Mouse (Mus musculus): ENCODE measurements at regions not wholly inside any gene's neighbourhood (a gene's known extent, or its start where the extent isn't known, plus 50 kb on each side); places are given as distances from the start of the nearest gene placed in this dataset.

DNA sequence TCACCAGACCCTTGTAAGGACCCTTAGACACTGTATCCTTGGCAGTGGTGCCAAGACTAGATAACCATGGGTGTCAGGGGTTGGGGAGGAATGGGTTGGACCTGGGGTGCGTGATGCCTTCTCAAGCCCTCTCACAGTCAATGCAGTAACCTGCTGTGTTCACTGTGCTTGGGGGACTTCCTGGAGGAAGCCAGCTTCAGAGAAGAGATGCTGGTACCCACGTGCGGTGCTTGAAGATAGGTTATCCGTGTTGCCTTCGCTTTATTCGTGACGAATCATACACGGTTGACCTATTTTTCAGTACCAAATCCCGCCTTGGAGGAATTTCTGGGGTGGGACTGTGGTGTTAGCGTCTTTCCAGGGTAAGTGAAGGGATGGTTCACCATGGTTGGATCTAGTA, 138.1 kb upstream of the Rtl1 start:
- H3K9ac ChIP-seq (replicated peaks), result no peak overlapping the region
- no peaks in the 10 kb centered on the region for H3K4me1 ChIP-seq (ENCODE audit: insufficient read depth)
- no peaks in the 10 kb centered on the region for H3K27me3 ChIP-seq (ENCODE audit: insufficient read depth, low read length)
- H3K27ac ChIP-seq (ENCODE audit: low read depth), result no peak overlapping the region
- ATAC-seq, result no peak
- DNase-seq, result no peak
- no peak overlapping the region for H3K4me3 ChIP-seq (ENCODE audit: low read depth, low read length)
- no peaks in the 10 kb centered on the region for H3K9me3 ChIP-seq (ENCODE audit: low read length)
- 84% methylated on average over 10 of the region's 10 CpGs for WGBS (ENCODE audit: insufficient replicate concordance)
- H3K36me3 ChIP-seq (replicated peaks; ENCODE audit: insufficient read depth, low read length), result peaks cover 7% of the 10 kb centered on the region
- TF ChIP-seq EP300 (IDR thresholded peaks at IDR 0.05; ENCODE audit: low read depth) (no peak), CTCF (IDR thresholded peaks at IDR 0.05; ENCODE audit: low read depth) (no peak)
- no peak overlapping the region for H3K4me2 ChIP-seq (ENCODE audit: low read depth, low read length)

- no peak overlapping the region for H3K9ac ChIP-seq (replicated peaks)
- no peak overlapping the region for H3K27ac ChIP-seq (ENCODE audit: low read depth)
- no peak overlapping the region for H3K4me3 ChIP-seq (ENCODE audit: low read depth, low read length)
- H3K36me3 ChIP-seq (replicated peaks; ENCODE audit: insufficient read depth, low read length), result peaks cover 7% of the 10 kb centered on the region
- DNase-seq, result no peak
- H3K4me1 ChIP-seq (ENCODE audit: insufficient read depth), result no peaks in the 10 kb centered on the region
- no peak for ATAC-seq
- H3K9me3 ChIP-seq (ENCODE audit: low read length), result no peaks in the 10 kb centered on the region
- WGBS (ENCODE audit: insufficient replicate concordance), result 82% methylated on average over 6 of the region's 6 CpGs
- TF ChIP-seq EP300 (IDR thresholded peaks at IDR 0.05; ENCODE audit: low read depth) (no peak), CTCF (IDR thresholded peaks at IDR 0.05; ENCODE audit: low read depth) (no peak)
- no peak overlapping the region for H3K4me2 ChIP-seq (ENCODE audit: low read depth, low read length)
- H3K27me3 ChIP-seq (ENCODE audit: insufficient read depth, low read length), result no peaks in the 10 kb centered on the region
Observed at GRCm38 (mm10) chr12:109738911-109739310, 138.8 kb upstream of the Rtl1 start.

DNA sequence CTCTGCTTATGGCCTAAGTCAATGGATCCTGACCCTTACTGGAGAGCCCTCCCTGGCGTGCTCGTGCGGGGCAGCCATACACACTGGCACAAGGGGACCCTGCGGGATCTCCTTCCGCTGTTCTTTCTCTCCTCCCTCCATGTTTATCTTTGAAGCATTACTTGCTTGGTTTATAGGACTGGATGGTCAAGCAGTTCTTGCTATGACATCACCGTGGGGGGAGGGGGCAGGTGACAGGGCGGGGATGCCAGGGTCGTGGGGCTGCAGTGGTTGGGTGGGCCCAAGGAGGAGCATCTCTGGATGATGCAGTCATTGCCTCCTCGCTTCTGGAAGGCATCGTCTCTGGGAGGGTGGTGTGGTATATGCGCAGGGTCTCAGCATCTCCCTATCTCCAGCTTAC, 142.4 kb upstream of the Rtl1 start:
- ATAC-seq (no peak), DNase-seq (no peak)
- 81% methylated on average over 11 of the region's 11 CpGs for WGBS (ENCODE audit: insufficient replicate concordance)
- no peak overlapping the region for H3K27ac ChIP-seq (ENCODE audit: low read depth)
- no peaks in the 10 kb centered on the region for H3K4me1 ChIP-seq (ENCODE audit: insufficient read depth)
- no peak overlapping the region for H3K4me2 ChIP-seq (ENCODE audit: low read depth, low read length)
- no peak overlapping the region for H3K4me3 ChIP-seq (ENCODE audit: low read depth, low read length)
- H3K36me3 ChIP-seq (replicated peaks; ENCODE audit: insufficient read depth, low read length), result peaks cover 5% of the 10 kb centered on the region
- H3K9me3 ChIP-seq (ENCODE audit: low read length), result no peaks in the 10 kb centered on the region
- no peaks in the 10 kb centered on the region for H3K27me3 ChIP-seq (ENCODE audit: insufficient read depth, low read length)
- no peak overlapping the region for H3K9ac ChIP-seq (replicated peaks)
- TF ChIP-seq EP300 (IDR thresholded peaks at IDR 0.05; ENCODE audit: low read depth), result no peak
- no peak for TF ChIP-seq CTCF (IDR thresholded peaks at IDR 0.05; ENCODE audit: low read depth)

GRCm38 (mm10) chr12:109743036-109743650, 143.0 kb upstream of the Rtl1 start:
- Histone ChIP-seq H3K9ac (replicated peaks) (no peak overlapping the region), H3K27me3 (ENCODE audit: insufficient read depth, low read length) (no peaks in the 10 kb centered on the region), H3K4me1 (ENCODE audit: insufficient read depth) (no peaks in the 10 kb centered on the region), H3K4me2 (ENCODE audit: low read depth, low read length) (no peak overlapping the region), H3K27ac (ENCODE audit: low read depth) (no peak overlapping the region), H3K36me3 (replicated peaks; ENCODE audit: insufficient read depth, low read length) (peaks cover 5% of the 10 kb centered on the region; the same call in 1 of the 2 replicates), H3K9me3 (ENCODE audit: low read length) (no peaks in the 10 kb centered on the region), H3K4me3 (ENCODE audit: low read depth, low read length) (no peak overlapping the region)
- no peak for TF ChIP-seq CTCF (IDR thresholded peaks at IDR 0.05; ENCODE audit: low read depth)
- TF ChIP-seq EP300 (IDR thresholded peaks at IDR 0.05; ENCODE audit: low read depth), result no peak
- no peak for ATAC-seq
- 86% methylated on average over 24 of the region's 24 CpGs for WGBS (ENCODE audit: insufficient replicate concordance)
- DNase-seq, result no peak

GRCm38 (mm10) chr12:109744186-109744585, 144.1 kb upstream of the Rtl1 start:
- Histone ChIP-seq H3K4me1 (ENCODE audit: insufficient read depth) (no peaks in the 10 kb centered on the region), H3K27me3 (ENCODE audit: insufficient read depth, low read length) (no peaks in the 10 kb centered on the region), H3K9ac (replicated peaks) (no peak overlapping the region), H3K36me3 (replicated peaks; ENCODE audit: insufficient read depth, low read length) (no peaks in the 10 kb centered on the region; the same call in 1 of the 2 replicates), H3K4me3 (ENCODE audit: low read depth, low read length) (no peak overlapping the region), H3K27ac (ENCODE audit: low read depth) (no peak overlapping the region), H3K4me2 (ENCODE audit: low read depth, low read length) (no peak overlapping the region), H3K9me3 (ENCODE audit: low read length) (no peaks in the 10 kb centered on the region)
- ATAC-seq (no peak), DNase-seq (no peak)
- TF ChIP-seq CTCF (IDR thresholded peaks at IDR 0.05; ENCODE audit: low read depth), result no peak
- no peak for TF ChIP-seq EP300 (IDR thresholded peaks at IDR 0.05; ENCODE audit: low read depth)
- WGBS (ENCODE audit: insufficient replicate concordance), result 73% methylated on average over 4 of the region's 4 CpGs

GRCm38 (mm10) chr12:109745731-109746484, 145.8 kb upstream of the Rtl1 start:
- Histone ChIP-seq H3K27ac (ENCODE audit: low read depth) (no peak overlapping the region), H3K27me3 (ENCODE audit: insufficient read depth, low read length) (no peaks in the 10 kb centered on the region), H3K4me1 (ENCODE audit: insufficient read depth) (no peaks in the 10 kb centered on the region), H3K9me3 (ENCODE audit: low read length) (no peaks in the 10 kb centered on the region), H3K9ac (replicated peaks) (no peak overlapping the region), H3K4me2 (ENCODE audit: low read depth, low read length) (no peak overlapping the region), H3K36me3 (replicated peaks; ENCODE audit: insufficient read depth, low read length) (no peaks in the 10 kb centered on the region; the same call in 1 of the 2 replicates), H3K4me3 (ENCODE audit: low read depth, low read length) (no peak overlapping the region)
- no peak for TF ChIP-seq CTCF (IDR thresholded peaks at IDR 0.05; ENCODE audit: low read depth)
- TF ChIP-seq EP300 (IDR thresholded peaks at IDR 0.05; ENCODE audit: low read depth), result no peak
- ATAC-seq, result no peak
- DNase-seq, result no peak
- 78% methylated on average over 15 of the region's 15 CpGs for WGBS (ENCODE audit: insufficient replicate concordance)

Data from liver, postnatal 0 days (tissue).